Mouse (Mus musculus): ENCODE data around the gene Tecr. TPM values are rescaled to one million over a fixed set of nuclear protein-coding genes. Genes with fewer than 3 reads are reported as not detected.
"Not testable (repeated sequence)": the region's sequence is repeated elsewhere in the genome, so short reads cannot be mapped to it uniquely, and the experiment has no call there.

Gene Tecr
- total RNA-seq, 2 experiments from 2014 or later, result 305 to 336 TPM

DNA sequence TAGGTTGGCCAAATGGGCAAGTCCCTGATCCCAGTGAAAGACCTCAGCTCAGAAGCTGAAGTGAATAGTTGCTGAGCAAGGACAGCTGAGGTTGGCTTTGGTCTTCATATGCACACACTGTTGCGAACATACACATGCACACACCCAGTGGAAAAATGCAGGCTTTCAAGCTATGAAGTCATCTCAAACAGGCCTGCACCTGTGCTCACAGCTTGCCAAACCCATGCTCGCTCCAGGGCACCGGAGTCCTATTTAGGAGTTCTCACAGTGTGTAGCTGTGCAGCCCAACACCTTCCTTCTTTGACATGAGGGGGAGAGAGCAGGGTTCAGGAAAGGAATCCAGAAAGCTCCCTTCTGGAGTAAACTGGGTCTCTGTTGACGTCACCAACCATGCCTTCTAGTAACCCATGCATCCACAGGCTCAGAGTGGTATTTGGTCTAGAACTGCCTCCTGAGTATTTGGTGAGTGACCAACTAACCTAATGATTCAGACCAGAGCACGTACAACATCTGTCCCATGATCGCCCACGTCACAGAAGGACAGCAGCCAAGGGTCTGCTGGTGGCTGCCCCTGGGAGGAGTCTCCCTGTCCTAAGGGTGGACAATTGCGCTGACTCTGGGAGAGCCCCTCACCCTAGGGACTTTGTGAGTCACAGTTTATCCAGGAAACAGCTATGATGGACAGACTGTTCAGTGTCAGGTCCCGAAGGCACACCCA, 12.0 kb upstream of the Tecr start:
- DNase-seq, result peak; percentile 62

- DNase-seq, result no peak
Measured at GRCm38 (mm10) chr8:83618566-83618965, 10.8 kb upstream of the Tecr start.

GRCm38 (mm10) chr8:83617111-83617510, 9.3 kb upstream of the Tecr start:
- DNase-seq, result no peak

- no peak for DNase-seq
Measured at GRCm38 (mm10) chr8:83616625-83617024, 8.9 kb upstream of the Tecr start.

DNA sequence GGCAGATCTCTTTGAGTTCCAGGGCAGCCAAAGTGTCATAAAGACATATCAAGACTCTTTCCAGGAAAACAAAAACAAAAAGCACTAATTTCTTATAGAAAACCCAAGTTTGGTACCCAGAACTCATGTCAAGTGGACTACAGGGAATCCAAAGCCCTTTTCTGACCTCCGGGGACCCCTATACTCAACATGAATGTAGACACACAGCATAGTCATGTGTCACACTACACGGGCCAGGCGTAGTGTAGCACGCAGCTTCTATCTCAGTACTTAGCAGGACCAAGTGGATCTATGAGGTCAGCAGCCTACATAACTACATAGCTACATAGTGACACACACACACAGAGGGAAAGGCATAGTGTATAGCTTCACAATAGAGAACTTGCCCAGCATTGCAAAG, 5.9 kb upstream of the Tecr start:
- DNase-seq, result no peak

- no peak for DNase-seq
Measured at GRCm38 (mm10) chr8:83611921-83612320, 4.2 kb upstream of the Tecr start.

DNA sequence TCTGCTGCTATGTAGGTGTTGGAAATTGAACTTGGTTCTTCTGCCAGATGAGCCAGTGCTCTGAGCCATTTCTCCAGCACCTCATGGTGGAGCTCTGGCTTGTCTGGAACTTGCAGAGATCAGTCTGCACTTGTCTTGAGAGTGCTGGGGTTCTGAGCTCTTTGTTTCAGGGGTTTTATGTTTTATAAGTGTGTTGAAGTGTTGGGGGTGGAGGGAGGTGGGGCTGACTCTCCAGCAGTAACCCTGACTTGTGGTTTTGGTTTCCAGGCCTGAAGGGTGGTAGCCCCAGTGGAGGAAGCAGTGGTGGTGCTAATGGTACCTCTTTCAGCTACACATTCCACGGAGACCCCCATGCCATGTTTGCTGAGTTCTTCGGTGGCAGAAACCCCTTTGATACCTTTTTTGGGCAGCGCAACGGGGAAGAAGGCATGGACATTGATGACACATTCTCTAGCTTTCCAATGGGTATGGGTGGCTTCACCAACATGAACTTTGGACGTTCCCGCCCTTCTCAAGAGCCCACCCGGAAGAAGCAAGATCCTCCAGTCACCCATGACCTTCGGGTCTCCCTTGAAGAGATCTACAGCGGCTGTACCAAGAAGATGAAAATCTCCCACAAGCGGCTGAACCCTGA, 1.9 kb upstream of the Tecr start:
- DNase-seq, result no peak

DNA sequence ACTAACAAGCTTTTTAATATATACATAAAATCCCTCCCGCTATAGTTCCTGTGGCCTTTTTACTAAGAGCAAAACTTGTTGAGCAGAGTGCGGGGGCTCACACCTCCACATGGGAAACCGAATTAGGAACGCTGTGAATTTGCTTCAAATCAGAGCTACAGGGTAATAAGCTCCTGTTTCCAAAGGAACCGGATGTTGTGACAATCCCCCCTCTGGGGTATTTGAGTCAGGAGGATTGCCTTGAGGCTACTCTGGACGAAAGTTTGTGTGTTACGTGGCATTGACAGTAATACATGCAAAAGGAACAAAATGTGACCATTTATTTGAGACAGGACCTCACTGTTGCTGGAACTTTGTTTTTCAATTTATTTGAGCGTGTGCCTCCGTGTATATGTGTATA, 1.3 kb upstream of the Tecr start:
- DNase-seq, result no peak

DNA sequence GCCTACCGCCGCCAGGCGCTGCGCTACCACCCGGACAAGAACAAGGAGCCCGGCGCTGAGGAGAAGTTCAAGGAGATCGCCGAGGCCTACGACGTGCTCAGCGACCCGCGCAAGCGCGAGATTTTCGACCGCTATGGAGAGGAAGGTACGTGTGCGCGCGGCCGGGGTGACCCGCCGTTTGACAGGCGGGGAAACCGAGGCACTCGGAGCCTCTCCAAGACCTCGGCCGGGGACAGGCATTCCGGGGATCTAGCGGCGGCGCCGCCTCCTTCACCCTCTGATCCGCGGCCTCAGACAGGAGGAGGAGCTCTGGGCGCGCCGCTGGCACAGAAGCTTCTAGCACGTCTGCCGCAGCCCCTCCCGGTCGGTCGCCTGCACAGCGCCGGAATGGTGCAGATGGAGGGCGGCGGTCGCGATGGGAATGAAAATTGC, 643 bp upstream of the Tecr start:
- peak; percentile 89 for DNase-seq

GRCm38 (mm10) chr8:83602650-83603029, 5.1 kb downstream of the Tecr start:
- DNase-seq, result no peak

GRCm38 (mm10) chr8:83599814-83600213, 8.0 kb downstream of the Tecr start:
- DNase-seq, result no peak

GRCm38 (mm10) chr8:83598146-83598545, 9.6 kb downstream of the Tecr start:
- no peak for DNase-seq

GRCm38 (mm10) chr8:83596369-83596768, 11.4 kb downstream of the Tecr start:
- no peak for DNase-seq

- not testable (repeated sequence) for DNase-seq
Measured at GRCm38 (mm10) chr8:83595050-83595345, 12.8 kb downstream of the Tecr start.

DNA sequence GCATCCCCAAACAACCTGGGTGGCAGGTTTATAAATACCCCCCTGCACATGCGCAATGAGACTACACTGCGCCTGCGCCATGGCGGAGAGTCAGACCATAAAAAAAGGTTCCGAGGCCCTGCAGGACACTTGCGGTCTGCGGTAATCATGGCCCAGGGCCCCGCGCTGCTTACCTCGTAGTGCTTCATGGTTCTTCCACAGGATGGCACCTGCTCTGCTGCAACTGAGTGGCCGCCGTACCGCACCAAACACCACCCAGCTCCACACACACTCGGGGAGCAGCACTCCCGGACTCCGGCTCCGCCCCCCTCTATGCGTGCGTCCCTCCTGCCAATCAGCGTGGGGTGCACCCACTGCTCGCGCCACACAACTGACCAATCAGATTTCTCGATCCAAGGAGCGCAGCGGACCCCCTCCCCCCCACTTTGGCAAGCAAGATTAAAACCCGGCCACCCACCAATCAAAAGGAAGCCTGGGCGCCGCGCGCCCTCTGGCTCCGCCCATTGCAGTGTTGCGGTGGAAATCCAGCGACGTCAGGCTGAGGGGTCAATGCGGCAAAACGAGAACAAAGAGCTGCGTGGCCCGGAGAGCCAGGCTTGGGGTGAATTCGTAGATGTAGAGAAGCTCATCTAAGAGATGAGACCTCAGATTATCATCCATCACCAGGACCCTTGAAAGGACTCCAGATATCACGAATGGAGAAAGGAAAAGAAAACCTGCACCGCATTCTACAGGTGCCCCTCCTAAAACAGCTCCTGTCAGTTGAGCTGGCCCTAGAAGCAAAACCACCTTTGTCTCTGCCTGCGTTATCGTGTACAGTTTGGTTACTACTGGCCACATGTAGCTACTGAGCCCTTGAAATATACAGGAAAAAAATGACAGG, 13.4 kb downstream of the Tecr start:
- peak; percentile 98 for DNase-seq

GRCm38 (mm10) chr8:83593325-83594166, 14.2 kb downstream of the Tecr start:
- no peak for DNase-seq

DNA sequence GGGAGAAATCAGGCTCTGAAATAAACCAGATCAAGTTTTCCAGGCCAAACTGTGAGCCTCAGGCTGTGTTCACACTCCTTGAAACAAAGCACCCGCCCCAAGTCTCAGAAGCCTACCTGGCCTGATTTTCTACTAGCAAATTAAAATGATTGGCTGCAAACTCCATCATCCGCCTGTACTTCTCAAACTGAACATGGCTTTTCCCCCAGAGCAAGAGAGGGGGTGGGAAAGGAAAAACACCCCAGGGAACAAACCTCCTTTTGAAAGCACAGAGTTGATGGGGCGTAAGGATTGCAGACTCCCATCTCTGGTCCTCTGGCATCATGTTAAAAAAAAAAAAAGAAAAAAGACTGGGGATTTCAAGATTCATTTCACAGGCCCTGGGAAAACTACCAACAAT, 15.1 kb downstream of the Tecr start:
- no peak for DNase-seq

- no peak for DNase-seq
Measured at GRCm38 (mm10) chr8:83590488-83591023, 17.2 kb downstream of the Tecr start.

DNA sequence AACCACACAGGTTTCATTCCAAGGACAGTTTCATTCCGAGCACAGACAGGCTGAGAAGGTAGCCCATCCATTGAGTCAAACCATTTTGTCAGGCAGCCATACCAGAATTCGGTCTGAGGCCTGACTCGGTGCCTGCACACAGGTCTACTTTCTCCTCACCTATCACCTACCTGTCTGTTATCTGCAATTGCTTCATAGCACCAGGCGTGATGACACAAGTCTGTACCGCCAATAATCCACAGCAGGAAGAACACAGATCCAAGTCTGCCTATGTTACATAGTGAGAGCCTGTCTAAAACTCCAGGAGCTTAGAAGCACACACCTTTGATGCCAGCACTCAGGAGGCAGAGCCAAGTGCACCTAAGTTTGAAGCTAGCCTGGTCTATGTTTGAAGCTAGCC, 18.9 kb downstream of the Tecr start:
- no peak for DNase-seq

GRCm38 (mm10) chr8:83587644-83588043, 20.1 kb downstream of the Tecr start:
- no peak for DNase-seq

DNA sequence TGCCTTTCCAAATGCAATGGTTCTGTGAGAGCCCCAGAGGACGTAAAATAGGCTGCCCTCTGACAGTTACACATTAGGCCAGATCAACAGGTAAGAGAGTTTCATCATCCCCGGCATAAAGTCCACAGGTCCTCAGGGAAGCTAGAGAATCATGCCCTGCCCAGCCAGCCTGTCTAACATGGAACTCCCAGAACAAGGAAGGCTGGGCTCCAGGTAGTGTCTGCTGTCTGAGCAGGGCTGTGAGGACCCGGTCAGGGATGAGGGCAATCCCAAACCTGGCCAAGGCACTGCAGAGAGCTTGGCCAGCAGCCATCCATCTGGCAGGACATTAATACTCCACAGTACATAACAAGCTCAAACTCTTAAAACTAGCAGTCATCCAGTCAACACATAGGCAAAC, 22.4 kb downstream of the Tecr start:
- DNase-seq, result no peak

GRCm38 (mm10) chr8:83584771-83585170, 23.0 kb downstream of the Tecr start:
- DNase-seq, result no peak
